Mouse (Mus musculus) A20 (cell line): ENCODE measurements around the gene Gm28308.

Experiments used
- DNase-seq: peaks from one replicate; pipeline ENCODE4 v3.0.0-alpha.2; 2011; ENCODE audit warnings: low read depth, low spot score

Gm28308 gene

GRCm38 (mm10) chr6:52205221-52205620 lies 7.9 kb downstream of the Gm28308 start:
- no peak for DNase-seq

- no peak for DNase-seq
Observed at GRCm38 (mm10) chr6:52204050-52204752, 8.9 kb downstream of the Gm28308 start, which contains the start of gene Hoxa5. Gene Hoxa5, minus strand, starts transcription at chr6:52204587.

GRCm38 (mm10) chr6:52203371-52204049 lies 9.6 kb downstream of the Gm28308 start:
- no peak for DNase-seq

- DNase-seq: no peak
Observed at GRCm38 (mm10) chr6:52203121-52203370, 10.1 kb downstream of the Gm28308 start.

GRCm38 (mm10) chr6:52202362-52203120 lies 10.6 kb downstream of the Gm28308 start:
- no peak for DNase-seq

GRCm38 (mm10) chr6:52201269-52201668 lies 11.9 kb downstream of the Gm28308 start:
- no peak for DNase-seq

- no peak for DNase-seq
Observed at GRCm38 (mm10) chr6:52200751-52201250, 12.3 kb downstream of the Gm28308 start.

- no peak for DNase-seq
Observed at GRCm38 (mm10) chr6:52200073-52200750, 12.9 kb downstream of the Gm28308 start.

- DNase-seq: no peak
Observed at GRCm38 (mm10) chr6:52197271-52197670, 15.9 kb downstream of the Gm28308 start.

- DNase-seq: no peak
Observed at GRCm38 (mm10) chr6:52196811-52197210, 16.3 kb downstream of the Gm28308 start.

GRCm38 (mm10) chr6:52194690-52195089 lies 18.4 kb downstream of the Gm28308 start:
- no peak for DNase-seq

- peak; percentile 83 for DNase-seq
Observed at GRCm38 (mm10) chr6:52191860-52192550, 21.1 kb downstream of the Gm28308 start.

- DNase-seq: peak; percentile 29
Observed at GRCm38 (mm10) chr6:52190906-52191810, 22.0 kb downstream of the Gm28308 start, which contains the start of gene Hoxa4. Gene Hoxa4, minus strand, starts transcription at chr6:52191753.

- DNase-seq: no peak
Observed at GRCm38 (mm10) chr6:52190410-52190809, 22.7 kb downstream of the Gm28308 start.

GRCm38 (mm10) chr6:52189909-52190308 lies 23.2 kb downstream of the Gm28308 start:
- DNase-seq: no peak

- DNase-seq: no peak
Observed at GRCm38 (mm10) chr6:52189172-52189591, 24.0 kb downstream of the Gm28308 start.

- no peak for DNase-seq
Observed at GRCm38 (mm10) chr6:52186500-52186899, 26.6 kb downstream of the Gm28308 start.

- DNase-seq: no peak
Observed at GRCm38 (mm10) chr6:52185834-52186233, 27.3 kb downstream of the Gm28308 start.

- DNase-seq: no peak
Observed at GRCm38 (mm10) chr6:52185222-52185621, 27.9 kb downstream of the Gm28308 start.

GRCm38 (mm10) chr6:52184668-52185067 lies 28.5 kb downstream of the Gm28308 start:
- no peak for DNase-seq
